Mouse (Mus musculus) myocyte (in vitro differentiated cells): ENCODE results near the gene Etv6. TPM values are rescaled to one million over a fixed set of nuclear protein-coding genes. Genes with fewer than 3 reads are reported as not detected.

Experiments
- H3K27me3 ChIP-seq: one replicate; pipeline ENCODE4 v1.6.1; 2011; ENCODE audit not compliant: control insufficient read depth, insufficient read depth, insufficient read length
- H3K36me3 ChIP-seq: one replicate; pipeline ENCODE4 v1.6.1; 2011; ENCODE audit not compliant: control insufficient read depth, insufficient read depth
- H3K4me2 ChIP-seq: one replicate; pipeline ENCODE4 v1.6.1; 2011; ENCODE audit warnings: low read depth, control low read depth
- H3K4me3 ChIP-seq: one replicate; pipeline ENCODE4 v1.5.1; 2011; ENCODE audit warnings: mild to moderate bottlenecking, control low read depth, moderate library complexity
- H3K79me2 ChIP-seq: one replicate; pipeline ENCODE4 v1.6.1; 2011; ENCODE audit not compliant: control insufficient read depth, insufficient read depth
- H3ac ChIP-seq: one replicate; pipeline ENCODE4 v1.6.1; 2011; ENCODE audit not compliant: control insufficient read depth, insufficient read length
- CEBPB ChIP-seq: IDR thresholded peaks from 2 replicates; pipeline ENCODE4 v1.6.1; 2011; ENCODE audit warnings: mild to moderate bottlenecking, moderate library complexity; ENCODE audit not compliant: poor library complexity, insufficient read depth, severe bottlenecking
- E2F4 ChIP-seq: IDR thresholded peaks from one replicate; pipeline ENCODE4 v1.6.1; 2011; ENCODE audit warnings: mild to moderate bottlenecking, control low read depth, moderate library complexity; ENCODE audit not compliant: insufficient read depth
- MAX ChIP-seq: IDR thresholded peaks from one replicate; pipeline ENCODE4 v1.6.1; 2011; ENCODE audit warnings: low read depth, mild to moderate bottlenecking, control low read depth
- MYOD1 ChIP-seq, 3 experiments: IDR thresholded peaks; one replicate each; pipeline ENCODE4 v1.6.1; 2011; ENCODE audit warnings: control low read depth in 2 of 3, low read depth in 2 of 3, mild to moderate bottlenecking in 2 of 3, moderate library complexity in 1 of 3; ENCODE audit not compliant: insufficient read length in 2 of 3, control insufficient read depth in 1 of 3
- MYOG ChIP-seq, 3 experiments: IDR thresholded peaks; one replicate each; pipeline ENCODE4 v1.6.1; 2011; ENCODE audit warnings: control low read depth in 2 of 3, low read depth in 2 of 3, mild to moderate bottlenecking in 2 of 3; ENCODE audit not compliant: insufficient read length in 2 of 3, control insufficient read depth in 1 of 3, insufficient read depth in 1 of 3
- POLR2A ChIP-seq: IDR thresholded peaks from one replicate; pipeline ENCODE4 v1.6.1; 2011; ENCODE audit warnings: low read depth, mild to moderate bottlenecking, control low read depth, moderate library complexity; ENCODE audit not compliant: insufficient read length
- POLR2AphosphoS2 ChIP-seq: IDR thresholded peaks from one replicate; pipeline ENCODE4 v1.6.1; 2011; ENCODE audit warnings: low read depth, control low read depth; ENCODE audit not compliant: insufficient read length
- REST ChIP-seq: IDR thresholded peaks from one replicate; pipeline ENCODE4 v1.6.1; 2011; ENCODE audit warnings: mild to moderate bottlenecking, control low read depth, moderate library complexity; ENCODE audit not compliant: insufficient read depth, insufficient read length
- SRF ChIP-seq: IDR thresholded peaks from one replicate; pipeline ENCODE4 v1.6.1; 2011; ENCODE audit warnings: low read depth; ENCODE audit not compliant: control insufficient read depth, insufficient read length
- TCF12 ChIP-seq: IDR thresholded peaks from one replicate; pipeline ENCODE4 v1.6.1; 2011; ENCODE audit warnings: mild to moderate bottlenecking, control low read depth; ENCODE audit not compliant: poor library complexity, insufficient read depth, severe bottlenecking
- TCF3 ChIP-seq: IDR thresholded peaks from one replicate; pipeline ENCODE4 v1.6.1; 2011; ENCODE audit warnings: low read depth, control low read depth; ENCODE audit not compliant: insufficient read length
- USF1 ChIP-seq: IDR thresholded peaks from one replicate; pipeline ENCODE4 v1.6.1; 2011; ENCODE audit warnings: low read depth, mild to moderate bottlenecking, control low read depth, moderate library complexity
- polyA plus RNA-seq: library from polyadenylated mRNA; unstranded; fragments of >200 nt; fragmentation: generic; extraction: Trizol; gene quantifications from one replicate; pipeline ENCODE4 v1.2.1, GENCODE M21; 2012; ENCODE audit warnings: missing spikeins

Etv6 gene
- polyA plus RNA-seq, 1 experiment = 6.8 TPM

GRCm38 (mm10) chr6:134099976-134100743 lies 64.7 kb downstream of the Etv6 start:
- H3ac ChIP-seq = no peak overlapping the region
- H3K79me2 ChIP-seq = peaks cover 38% of the 10 kb centered on the region
- TF ChIP-seq CEBPB (no peak), E2F4 (no peak), REST (no peak), SRF (no peak), POLR2AphosphoS2 (no peak), POLR2A (no peak), MYOD1 (IDR thresholded peaks at IDR 0.05; ENCODE audit: control insufficient read depth in 1 of 3, insufficient read length in 2 of 3, low read depth in 2 of 3) (no peak), MAX (no peak), MYOG (IDR thresholded peaks at IDR 0.05; ENCODE audit: control insufficient read depth in 1 of 3, insufficient read depth in 1 of 3, insufficient read length in 2 of 3, low read depth in 2 of 3) (no peak), TCF12 (no peak), USF1 (no peak), TCF3 (no peak)
- H3K36me3 ChIP-seq = no peaks in the 10 kb centered on the region
- no peak overlapping the region for H3K4me2 ChIP-seq
- H3K4me3 ChIP-seq = no peak overlapping the region
- H3K27me3 ChIP-seq = no peaks in the 10 kb centered on the region

- H3K79me2 ChIP-seq = peaks cover 36% of the 10 kb centered on the region
- TF ChIP-seq MYOD1 (IDR thresholded peaks at IDR 0.05; ENCODE audit: control insufficient read depth in 1 of 3, insufficient read length in 2 of 3, low read depth in 2 of 3) = no peak
- no peak for TF ChIP-seq CEBPB
- no peak for TF ChIP-seq POLR2AphosphoS2
- TF ChIP-seq POLR2A = no peak
- no peak for TF ChIP-seq TCF3
- TF ChIP-seq MAX = no peak
- no peak for TF ChIP-seq REST
- TF ChIP-seq SRF = no peak
- no peak for TF ChIP-seq TCF12
- no peak for TF ChIP-seq USF1
- no peak for TF ChIP-seq MYOG (IDR thresholded peaks at IDR 0.05; ENCODE audit: control insufficient read depth in 1 of 3, insufficient read depth in 1 of 3, insufficient read length in 2 of 3, low read depth in 2 of 3)
- TF ChIP-seq E2F4 = no peak
- no peak overlapping the region for H3K4me3 ChIP-seq
- H3ac ChIP-seq = no peak overlapping the region
- H3K36me3 ChIP-seq = no peaks in the 10 kb centered on the region
- H3K4me2 ChIP-seq = no peak overlapping the region
- H3K27me3 ChIP-seq = no peaks in the 10 kb centered on the region
Measured at GRCm38 (mm10) chr6:134102396-134102795, 66.9 kb downstream of the Etv6 start.

- Histone ChIP-seq H3ac (no peak overlapping the region), H3K27me3 (no peaks in the 10 kb centered on the region), H3K36me3 (no peaks in the 10 kb centered on the region), H3K4me2 (no peak overlapping the region), H3K4me3 (no peak overlapping the region), H3K79me2 (peaks cover 28% of the 10 kb centered on the region)
- no peak for TF ChIP-seq MAX
- no peak for TF ChIP-seq POLR2A
- no peak for TF ChIP-seq MYOG (IDR thresholded peaks at IDR 0.05; ENCODE audit: control insufficient read depth in 1 of 3, insufficient read depth in 1 of 3, insufficient read length in 2 of 3, low read depth in 2 of 3)
- no peak for TF ChIP-seq USF1
- no peak for TF ChIP-seq E2F4
- TF ChIP-seq SRF = no peak
- TF ChIP-seq TCF12 = no peak
- no peak for TF ChIP-seq CEBPB
- no peak for TF ChIP-seq TCF3
- no peak for TF ChIP-seq MYOD1 (IDR thresholded peaks at IDR 0.05; ENCODE audit: control insufficient read depth in 1 of 3, insufficient read length in 2 of 3, low read depth in 2 of 3)
- TF ChIP-seq REST = no peak
- TF ChIP-seq POLR2AphosphoS2 = no peak
Measured at GRCm38 (mm10) chr6:134103519-134103918, 68.0 kb downstream of the Etv6 start.

- peaks cover 14% of the 10 kb centered on the region for H3K79me2 ChIP-seq
- no peak overlapping the region for H3K4me2 ChIP-seq
- H3K36me3 ChIP-seq = no peaks in the 10 kb centered on the region
- H3K4me3 ChIP-seq = no peak overlapping the region
- TF ChIP-seq MAX (no peak), MYOG (IDR thresholded peaks at IDR 0.05; ENCODE audit: control insufficient read depth in 1 of 3, insufficient read depth in 1 of 3, insufficient read length in 2 of 3, low read depth in 2 of 3) (no peak), POLR2A (no peak), POLR2AphosphoS2 (no peak), CEBPB (no peak)
- no peaks in the 10 kb centered on the region for H3K27me3 ChIP-seq
- H3ac ChIP-seq = no peak overlapping the region
Measured at GRCm38 (mm10) chr6:134105514-134106201, 70.2 kb downstream of the Etv6 start.
